ENCODE assay signal across 12 mouse cellular contexts in the genomic region with DNA sequence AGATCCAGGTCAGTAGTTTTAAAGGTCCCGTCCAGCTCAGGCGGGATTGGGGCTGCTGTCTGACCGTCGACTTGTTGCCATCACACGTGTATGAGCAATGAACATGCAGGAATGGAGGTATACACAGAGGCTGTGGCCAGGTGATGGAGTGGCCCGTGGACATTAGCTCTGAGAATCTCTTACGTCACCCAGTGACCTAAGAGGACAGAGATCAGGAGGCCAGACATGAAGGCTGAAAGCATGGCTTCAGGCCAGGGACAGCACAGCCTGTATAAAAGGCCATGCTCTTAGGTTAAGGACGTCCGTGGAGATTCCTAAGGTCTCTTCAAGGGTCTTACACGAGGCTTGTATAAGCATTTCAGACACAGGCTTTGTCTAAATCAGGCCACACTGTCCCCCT.
DNase-seq lines count a peak whose midpoint lies in the region; ATAC-seq lines count a peak whose summit lies in the region.
"Had no signal": no experiment of that assay in that cellular context is flagged by ENCODE, and none has a peak within 500 bp of the region (broad histone marks: within the 10 kb centered on the region; RNA-seq: fewer than 3 reads in every experiment).

No protein-coding gene starts in this region.

- peak overlapping the region; percentile 7; the same call in 1 of the 2 replicates for H3K27ac ChIP-seq in heart, embryonic 11.5 days (ENCODE audit: low read depth, low read length)
- H3K27ac ChIP-seq in liver, embryonic 15.5 days (replicated peaks), result peak overlapping the region; percentile 46; the same call in 1 of the 2 replicates
- H3K27ac ChIP-seq: forebrain, embryonic 12.5 days had no signal

- H3K4me3 ChIP-seq in heart, embryonic 11.5 days (ENCODE audit: low read depth, low read length), result no peak overlapping the region
- no peak overlapping the region for H3K4me3 ChIP-seq in liver, embryonic 15.5 days (replicated peaks)
- H3K4me3 ChIP-seq: forebrain, embryonic 12.5 days; liver, embryonic 13.5 days had no signal

- H3K36me3 ChIP-seq in heart, embryonic 11.5 days (ENCODE audit: control insufficient read depth, insufficient read depth, low read length), result no peaks in the 10 kb centered on the region
- H3K36me3 ChIP-seq in liver, embryonic 15.5 days (replicated peaks), result no peaks in the 10 kb centered on the region
- H3K36me3 ChIP-seq: forebrain, embryonic 12.5 days; liver, embryonic 13.5 days had no signal

- no peak overlapping the region for H3K9ac ChIP-seq in heart, embryonic 11.5 days (ENCODE audit: low read depth, low read length)
- H3K9ac ChIP-seq in liver, embryonic 15.5 days, result no peak overlapping the region
- H3K9ac ChIP-seq: forebrain, embryonic 12.5 days; liver, embryonic 13.5 days had no signal

- H3K4me1 ChIP-seq in heart, embryonic 11.5 days (ENCODE audit: control insufficient read depth, insufficient read depth, low read length), result peaks cover 40% of the 10 kb centered on the region
- H3K4me1 ChIP-seq in liver, embryonic 15.5 days (replicated peaks), result peaks cover 53% of the 10 kb centered on the region

- no peak overlapping the region for H3K4me2 ChIP-seq in heart, embryonic 11.5 days
- no peak overlapping the region for H3K4me2 ChIP-seq in liver, embryonic 15.5 days
- H3K4me2 ChIP-seq: forebrain, embryonic 12.5 days; liver, embryonic 13.5 days had no signal

- no peak for DNase-seq in heart, adult 9 months (ENCODE audit: low spot score in 2 of 2)
- no peak for DNase-seq in liver
- peak; percentile 55 to 57 for DNase-seq in adrenal gland, postnatal 36 days
- peak; percentile 32 for DNase-seq in kidney, postnatal 10 days
- DNase-seq: cerebellum, postnatal 36 days; liver, embryonic 13.5 days; lung, postnatal 4 days had no signal

- no peaks in the 10 kb centered on the region for H3K9me3 ChIP-seq in heart, embryonic 11.5 days (replicated peaks; ENCODE audit: control insufficient read depth, low read length)
- H3K9me3 ChIP-seq in liver, embryonic 15.5 days (replicated peaks), result no peaks in the 10 kb centered on the region
- H3K9me3 ChIP-seq: forebrain, embryonic 12.5 days; liver, embryonic 13.5 days had no signal

- WGBS in heart, embryonic 11.5 days (ENCODE audit: insufficient replicate concordance), result 77% methylated on average over 10 of the region's 10 CpGs
- WGBS in liver, embryonic 15.5 days (ENCODE audit: insufficient replicate concordance), result 69% methylated on average over 10 of the region's 10 CpGs

- no peaks in the 10 kb centered on the region for H3K27me3 ChIP-seq in heart, embryonic 11.5 days (ENCODE audit: control insufficient read depth, insufficient read depth, low read length)
- H3K27me3 ChIP-seq in liver, embryonic 15.5 days, result no peaks in the 10 kb centered on the region
- H3K27me3 ChIP-seq: forebrain, embryonic 12.5 days; liver, embryonic 13.5 days had no signal

- ATAC-seq in heart, embryonic 11.5 days (replicated peaks; ENCODE audit: insufficient number of reproducible peaks, low FRiP score, low TSS enrichment), result no peak
- no peak for ATAC-seq in liver, embryonic 15.5 days (ENCODE audit: insufficient read depth)
- no peak for ATAC-seq in inflammation-experienced regulatory T-cells, adult 6 months
- ATAC-seq: activated CD4-positive, CD25-positive, alpha-beta regulatory T cell, adult 4 months had no signal

Comparison
In these comparisons a context has a peak if more than half of its experiments do, and no peak if none do; other contexts are left out.
1. DNase-seq: peak in adrenal gland, postnatal 36 days (2 of 2) and kidney, postnatal 10 days (single experiment); none in heart, adult 9 months (0 of 2) and liver (single experiment).